Mouse (Mus musculus): Measurements from ENCODE around the gene Shisa5. TPM values are rescaled to one million over a fixed set of nuclear protein-coding genes. Genes with fewer than 3 reads are reported as not detected.

The Shisa5 gene
- total RNA-seq, 1 experiment = 44.0 TPM

GRCm38 (mm10) chr9:109082124-109082800, 43.9 kb downstream of the Shisa5 start, which contains the start of the genes Ccdc51 and Tma7:
TSS of gene Ccdc51 (plus strand) at chr9:109082493.
TSS of gene Tma7 (minus strand) at chr9:109082587.
- H3K9ac ChIP-seq (ENCODE audit: insufficient read depth, low read depth, low read length, poor library complexity, severe bottlenecking) = peak within 1 kb of the TSS; percentile 99
- peaks cover 0 to 11% of the 10 kb centered on the region in 2 experiments; a peak in 1 of 4 replicates for H3K4me1 ChIP-seq (ENCODE audit: control insufficient read depth in 2 of 2, insufficient read depth in 2 of 2, low read length in 2 of 2, poor library complexity in 1 of 2)
- TF ChIP-seq HCFC1 (IDR thresholded peaks at IDR 0.05; ENCODE audit: borderline replicate concordance, insufficient read depth, low read length) = no peak
- TF ChIP-seq CHD2 (IDR thresholded peaks at IDR 0.05; ENCODE audit: low read depth, low read length) = no peak
- TF ChIP-seq MAFK (IDR thresholded peaks at IDR 0.05; ENCODE audit: insufficient read depth, low read depth, low read length) = no peak
- TF ChIP-seq ZC3H11A (IDR thresholded peaks at IDR 0.05; ENCODE audit: borderline replicate concordance, low read depth, low read length) = no peak
- no peak for TF ChIP-seq ZNF384 (IDR thresholded peaks at IDR 0.05; ENCODE audit: low read depth, low read length)
- no peaks in the 10 kb centered on the region for H3K9me3 ChIP-seq (ENCODE audit: control insufficient read depth, insufficient read depth, low read depth, low read length)
- DNase-seq (ENCODE audit: low read depth, low spot score) = peak; percentile 86
- peak within 1 kb of the TSS; percentile 70 for H3K27ac ChIP-seq (ENCODE audit: insufficient read depth, low read depth, low read length, poor library complexity, severe bottlenecking)
- H3K36me3 ChIP-seq (ENCODE audit: control insufficient read depth, insufficient read depth, low read length, poor library complexity, severe bottlenecking) = peaks cover 5% of the 10 kb centered on the region
- H3K4me3 ChIP-seq (ENCODE audit: insufficient read depth in 1 of 2, low read depth in 1 of 2, low read length in 2 of 2, poor library complexity in 1 of 2, severe bottlenecking in 1 of 2) = peak within 1 kb of the TSS; percentile 67 to 94
- in situ Hi-C loops (cut with MboI; ENCODE audit: low sequenced_read_pairs in 2 of 2, unreplicated experiment in 2 of 2) = no loop called here

GRCm38 (mm10) chr9:109084922-109085321, 46.6 kb downstream of the Shisa5 start:
- Histone ChIP-seq H3K9me3 (ENCODE audit: control insufficient read depth, insufficient read depth, low read depth, low read length) (no peaks in the 10 kb centered on the region), H3K9ac (ENCODE audit: insufficient read depth, low read depth, low read length, poor library complexity, severe bottlenecking) (no peak overlapping the region), H3K4me3 (ENCODE audit: insufficient read depth in 1 of 2, low read depth in 1 of 2, low read length in 2 of 2, poor library complexity in 1 of 2, severe bottlenecking in 1 of 2) (no peak overlapping the region), H3K4me1 (ENCODE audit: control insufficient read depth in 2 of 2, insufficient read depth in 2 of 2, low read length in 2 of 2, poor library complexity in 1 of 2) (peaks cover 3 to 16% of the 10 kb centered on the region in 2 experiments; a peak in 1 of 4 replicates), H3K36me3 (ENCODE audit: control insufficient read depth, insufficient read depth, low read length, poor library complexity, severe bottlenecking) (peaks cover 2% of the 10 kb centered on the region), H3K27ac (ENCODE audit: insufficient read depth, low read depth, low read length, poor library complexity, severe bottlenecking) (no peak overlapping the region)
- in situ Hi-C loops (cut with MboI; ENCODE audit: low sequenced_read_pairs in 2 of 2, unreplicated experiment in 2 of 2) = no loop called here
- peak; percentile 21; the same call in 1 of the 2 replicates for TF ChIP-seq ZC3H11A (IDR thresholded peaks at IDR 0.05; ENCODE audit: borderline replicate concordance, low read depth, low read length)
- TF ChIP-seq CHD2 (IDR thresholded peaks at IDR 0.05; ENCODE audit: low read depth, low read length) = no peak
- no peak for DNase-seq (ENCODE audit: low read depth, low spot score)

- in situ Hi-C loops (cut with MboI; ENCODE audit: low sequenced_read_pairs in 2 of 2, unreplicated experiment in 2 of 2) = no loop called here
- peaks cover 3 to 13% of the 10 kb centered on the region in 2 experiments; a peak in 1 of 4 replicates for H3K4me1 ChIP-seq (ENCODE audit: control insufficient read depth in 2 of 2, insufficient read depth in 2 of 2, low read length in 2 of 2, poor library complexity in 1 of 2)
- H3K36me3 ChIP-seq (ENCODE audit: control insufficient read depth, insufficient read depth, low read length, poor library complexity, severe bottlenecking) = no peaks in the 10 kb centered on the region; the same call in 1 of the 2 replicates
- TF ChIP-seq ZC3H11A (IDR thresholded peaks at IDR 0.05; ENCODE audit: borderline replicate concordance, low read depth, low read length) = peak; percentile 49; the same call in 1 of the 2 replicates
- no peak for TF ChIP-seq MAFK (IDR thresholded peaks at IDR 0.05; ENCODE audit: insufficient read depth, low read depth, low read length)
- no peak overlapping the region for H3K4me3 ChIP-seq (ENCODE audit: insufficient read depth in 1 of 2, low read depth in 1 of 2, low read length in 2 of 2, poor library complexity in 1 of 2, severe bottlenecking in 1 of 2)
- DNase-seq (ENCODE audit: low read depth, low spot score) = no peak
- H3K9me3 ChIP-seq (ENCODE audit: control insufficient read depth, insufficient read depth, low read depth, low read length) = no peaks in the 10 kb centered on the region
- H3K27ac ChIP-seq (ENCODE audit: insufficient read depth, low read depth, low read length, poor library complexity, severe bottlenecking) = no peak overlapping the region
- H3K9ac ChIP-seq (ENCODE audit: insufficient read depth, low read depth, low read length, poor library complexity, severe bottlenecking) = no peak overlapping the region
Measured at GRCm38 (mm10) chr9:109087987-109088386, 49.6 kb downstream of the Shisa5 start.

- Histone ChIP-seq H3K4me1 (ENCODE audit: control insufficient read depth in 2 of 2, insufficient read depth in 2 of 2, low read length in 2 of 2, poor library complexity in 1 of 2) (peaks cover 3 to 21% of the 10 kb centered on the region in 2 experiments; a peak in 1 of 4 replicates), H3K4me3 (ENCODE audit: insufficient read depth in 1 of 2, low read depth in 1 of 2, low read length in 2 of 2, poor library complexity in 1 of 2, severe bottlenecking in 1 of 2) (no peak overlapping the region), H3K36me3 (ENCODE audit: control insufficient read depth, insufficient read depth, low read length, poor library complexity, severe bottlenecking) (no peaks in the 10 kb centered on the region; the same call in 1 of the 2 replicates), H3K9me3 (ENCODE audit: control insufficient read depth, insufficient read depth, low read depth, low read length) (no peaks in the 10 kb centered on the region), H3K9ac (ENCODE audit: insufficient read depth, low read depth, low read length, poor library complexity, severe bottlenecking) (no peak overlapping the region), H3K27ac (ENCODE audit: insufficient read depth, low read depth, low read length, poor library complexity, severe bottlenecking) (no peak overlapping the region)
- TF ChIP-seq ZC3H11A (IDR thresholded peaks at IDR 0.05; ENCODE audit: borderline replicate concordance, low read depth, low read length) (no peak), MAFK (IDR thresholded peaks at IDR 0.05; ENCODE audit: insufficient read depth, low read depth, low read length) (no peak), CHD2 (IDR thresholded peaks at IDR 0.05; ENCODE audit: low read depth, low read length) (no peak), ZNF384 (IDR thresholded peaks at IDR 0.05; ENCODE audit: low read depth, low read length) (no peak), HCFC1 (IDR thresholded peaks at IDR 0.05; ENCODE audit: borderline replicate concordance, insufficient read depth, low read length) (no peak)
- no peak for DNase-seq (ENCODE audit: low read depth, low spot score)
- in situ Hi-C loops (cut with MboI; ENCODE audit: low sequenced_read_pairs in 2 of 2, unreplicated experiment in 2 of 2) = no loop called here
Measured at GRCm38 (mm10) chr9:109090446-109090845, 52.1 kb downstream of the Shisa5 start.

All from ES-E14 (cell line).